Mouse (Mus musculus) lung, embryonic 14.5 days (tissue): ENCODE measurements around the gene Rufy1. TPM values are rescaled to one million over a fixed set of nuclear protein-coding genes. Genes with fewer than 3 reads are reported as not detected.
A peak's percentile ranks its signal among the peaks of the same experiment; 100 is the strongest.
"Not testable (repeated sequence)": the region's sequence is repeated elsewhere in the genome, so short reads cannot be mapped to it uniquely, and the experiment has no call there.

Experiments
- ATAC-seq: fragments of 200-750 bp; cut with Nextera tagmentation; 2 replicates; pipeline ENCODE4 v1.8.0; 2017; ENCODE audit warnings: mild to moderate bottlenecking, moderate TSS enrichment, moderate library complexity; ENCODE audit not compliant: insufficient read depth
- DNase-seq: peaks from one replicate; pipeline ENCODE4 v3.0.0-alpha.2; 2015
- H3K27ac ChIP-seq: fragments of 300-500 bp; sonication (generic); 2 replicates; pipeline ENCODE4 v1.5.1; 2014; ENCODE audit warnings: low read depth, mild to moderate bottlenecking, moderate library complexity
- H3K27me3 ChIP-seq: fragments of 300-500 bp; sonication (generic); 2 replicates; pipeline ENCODE4 v1.6.1; 2014; ENCODE audit warnings: low read length, control low read depth; ENCODE audit not compliant: insufficient read depth
- H3K36me3 ChIP-seq: fragments of 300-500 bp; sonication (generic); 2 replicates; pipeline ENCODE4 v1.6.1; 2014; ENCODE audit warnings: control low read depth; ENCODE audit not compliant: insufficient read depth
- H3K4me1 ChIP-seq: fragments of 300-500 bp; sonication (generic); 2 replicates; pipeline ENCODE4 v1.6.1; 2014; ENCODE audit warnings: antibody characterized with exemption, control low read depth; ENCODE audit not compliant: insufficient read depth
- H3K4me2 ChIP-seq: fragments of 300-500 bp; sonication (generic); 2 replicates; pipeline ENCODE4 v1.6.1; 2014; ENCODE audit warnings: mild to moderate bottlenecking
- H3K4me3 ChIP-seq: fragments of 300-500 bp; sonication (generic); 2 replicates; pipeline ENCODE4 v1.5.1; 2014; ENCODE audit warnings: low read depth, low read length
- H3K9ac ChIP-seq: fragments of 300-500 bp; sonication (generic); 2 replicates; pipeline ENCODE4 v1.6.1; 2014
- H3K9me3 ChIP-seq: fragments of 300-500 bp; sonication (generic); 2 replicates; pipeline ENCODE4 v1.6.1; 2016; ENCODE audit warnings: low read depth, low read length, control low read depth
- CTCF ChIP-seq: IDR thresholded peaks from 2 replicates; pipeline ENCODE4 v1.5.1; 2016; ENCODE audit warnings: antibody characterized with exemption, low read depth
- WGBS: fragments of 180-500 bp; shearing (Covaris S2); extraction: QIAGEN DNeasy Blood & Tissue Kit; methylation state at CpG from one replicate; pipeline ENCODE4 v1.1.7; 2014; 5-methylcytosine and 5-hydroxymethylcytosine counted together
- polyA plus RNA-seq: library from polyadenylated mRNA; unstranded; fragments of >200 nt; fragmentation: Nextera tagmentation; extraction: Ambion mirVana; gene quantifications from 2 replicates; pipeline ENCODE4 v1.2.1, GENCODE M21; 2014

The Rufy1 gene
- polyA plus RNA-seq, 1 experiment from 2014 or later, result 24.4 TPM

DNA sequence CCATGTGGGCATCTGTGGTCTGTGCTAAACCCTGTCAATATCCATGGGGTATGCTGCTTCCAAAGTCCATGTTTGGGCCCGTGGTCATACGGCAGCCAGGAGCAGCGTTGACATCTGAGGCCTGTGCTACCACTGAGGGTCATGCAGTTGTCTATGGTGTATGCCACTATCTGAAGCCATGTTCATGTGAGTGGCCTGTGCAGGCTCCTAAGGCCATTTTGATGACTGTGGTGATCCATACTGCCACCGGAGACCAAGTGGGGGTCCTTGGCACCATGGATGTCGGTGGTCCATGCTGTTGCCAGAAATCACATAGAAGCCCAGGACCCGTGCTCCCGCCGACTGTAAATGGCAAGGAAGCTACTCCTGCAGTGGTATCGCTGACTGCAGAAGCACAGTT is 63.4 kb downstream of the Rufy1 start:
- Histone ChIP-seq H3K27ac (no peak overlapping the region), H3K4me2 (no peak overlapping the region), H3K36me3 (no peaks in the 10 kb centered on the region), H3K4me1 (no peaks in the 10 kb centered on the region; the same call in 1 of the 2 replicates), H3K4me3 (no peak overlapping the region), H3K27me3 (no peaks in the 10 kb centered on the region), H3K9me3 (no peaks in the 10 kb centered on the region), H3K9ac (no peak overlapping the region)
- no peak for ATAC-seq
- no peak for DNase-seq
- 93% methylated on average over 9 of the region's 9 CpGs for WGBS
- TF ChIP-seq CTCF, result no peak

DNA sequence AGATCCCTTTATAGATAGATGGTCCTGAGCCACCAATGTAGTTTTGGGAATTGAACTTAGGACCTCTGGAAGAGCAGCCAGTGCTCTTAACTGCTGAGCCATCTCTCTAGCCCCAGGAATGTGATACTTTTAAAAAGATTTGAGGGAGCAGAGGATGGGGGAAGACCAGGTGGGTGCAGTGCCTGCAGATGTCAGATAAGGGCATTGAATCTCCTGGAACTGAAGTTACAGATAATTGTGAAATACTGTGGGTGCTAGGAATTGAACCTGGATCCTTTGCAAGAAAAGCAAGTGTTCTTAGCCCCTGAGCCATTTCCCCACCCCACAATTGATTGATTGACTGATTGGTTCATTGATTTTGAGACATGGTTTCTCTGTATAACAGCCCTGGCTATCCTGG is 65.6 kb downstream of the Rufy1 start:
- Histone ChIP-seq H3K9ac (no peak overlapping the region), H3K27ac (no peak overlapping the region), H3K36me3 (no peaks in the 10 kb centered on the region), H3K27me3 (no peaks in the 10 kb centered on the region), H3K4me1 (no peaks in the 10 kb centered on the region), H3K4me3 (no peak overlapping the region), H3K9me3 (no peaks in the 10 kb centered on the region), H3K4me2 (no peak overlapping the region)
- DNase-seq (no peak), ATAC-seq (no peak)
- no peak for TF ChIP-seq CTCF

DNA sequence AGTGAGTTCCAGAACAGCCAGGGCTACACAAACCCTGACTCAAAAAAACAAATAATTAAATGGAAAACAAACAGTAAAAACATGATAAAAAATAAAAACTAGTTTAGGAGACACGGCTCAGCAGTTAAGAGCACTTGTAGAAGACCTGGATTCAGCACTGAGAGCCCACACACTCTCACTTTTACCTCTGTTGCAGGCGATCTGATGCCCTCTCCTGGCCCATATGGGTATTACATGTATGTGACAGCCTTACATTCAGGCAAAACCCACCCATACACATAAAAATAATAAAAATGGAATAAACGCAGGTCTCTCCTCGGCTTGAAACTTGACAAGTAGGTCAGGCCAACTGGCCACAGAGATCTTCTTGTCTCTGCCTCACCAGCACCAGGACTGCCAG is 66.4 kb downstream of the Rufy1 start:
- Histone ChIP-seq H3K27ac (no peak overlapping the region), H3K4me1 (no peaks in the 10 kb centered on the region), H3K9ac (no peak overlapping the region), H3K4me3 (no peak overlapping the region), H3K27me3 (no peaks in the 10 kb centered on the region), H3K4me2 (no peak overlapping the region), H3K9me3 (no peaks in the 10 kb centered on the region), H3K36me3 (no peaks in the 10 kb centered on the region)
- ATAC-seq, result peak; percentile 67; the same call in 1 of the 2 replicates
- TF ChIP-seq CTCF, result peak; percentile 93
- WGBS, result 7% methylated on average over 4 of the region's 4 CpGs
- peak; percentile 93 for DNase-seq

DNA sequence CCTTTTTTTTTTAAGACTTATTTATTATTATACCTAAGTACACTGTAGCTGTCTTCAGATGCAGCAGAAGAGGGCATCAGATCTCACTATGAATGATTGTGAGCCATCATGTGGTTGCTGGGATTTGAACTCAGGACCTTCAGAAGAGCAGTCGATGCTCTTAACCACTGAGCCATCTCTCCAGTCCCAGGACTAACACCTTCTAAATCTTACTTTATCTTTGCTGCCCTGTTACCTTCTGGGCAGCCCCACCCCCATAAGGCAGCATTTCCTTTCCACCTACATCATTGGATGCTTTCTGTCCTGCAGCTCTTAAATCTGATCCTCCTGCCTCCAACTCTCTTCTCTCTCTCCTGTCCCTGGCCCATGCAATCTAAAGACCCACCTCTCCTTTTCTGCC is 69.6 kb downstream of the Rufy1 start:
- not testable (repeated sequence) for H3K4me2 ChIP-seq, H3K4me3 ChIP-seq, H3K36me3 ChIP-seq, ATAC-seq, H3K9me3 ChIP-seq, DNase-seq, H3K27me3 ChIP-seq, H3K27ac ChIP-seq, H3K4me1 ChIP-seq, H3K9ac ChIP-seq
- WGBS, result 67% methylated on average over 1 of the region's 1 CpGs

DNA sequence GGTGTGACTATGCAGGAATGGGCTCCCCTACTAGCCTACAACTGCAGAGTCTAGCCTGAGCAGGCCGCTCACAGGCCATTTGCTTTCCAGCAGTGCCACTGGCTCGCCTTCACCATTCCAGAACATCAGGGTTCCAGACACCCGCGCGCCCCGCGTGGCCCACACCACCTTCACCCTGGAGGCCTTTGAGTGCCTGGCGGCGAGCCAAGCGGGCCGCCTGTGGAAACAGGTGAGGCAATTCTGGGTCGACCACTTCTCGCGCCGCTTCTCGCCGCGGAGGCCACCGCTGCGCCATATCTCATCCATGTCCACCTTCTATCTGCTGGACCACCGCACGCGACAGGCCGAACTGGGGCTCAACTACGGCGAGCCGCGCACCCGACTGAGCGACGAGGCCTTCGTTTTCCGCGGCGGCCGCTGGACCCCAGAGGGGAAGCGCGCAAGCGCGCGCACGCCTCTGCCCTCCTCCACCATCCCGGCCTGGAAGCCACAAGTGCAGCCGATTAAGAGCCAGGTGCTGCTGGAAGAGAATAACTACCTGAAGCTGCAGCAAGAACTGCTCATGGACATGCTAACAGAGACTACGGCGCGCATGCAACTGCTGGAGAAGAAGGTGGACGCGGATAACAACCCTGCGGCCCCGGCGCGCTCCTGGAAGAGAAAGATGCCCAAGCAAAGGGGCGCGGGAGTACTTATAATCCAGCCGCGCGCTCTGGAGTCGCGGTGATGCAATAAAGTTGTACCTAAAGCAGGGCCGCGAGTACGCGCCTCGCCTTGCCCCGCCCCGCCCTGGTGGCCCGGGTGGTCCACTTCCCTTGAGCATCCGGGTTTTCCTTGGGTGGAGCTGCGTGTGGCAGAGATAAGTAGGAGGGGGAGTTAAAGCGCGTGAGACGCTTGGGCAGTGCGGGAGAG is 71.7 kb downstream of the Rufy1 start:
- peak overlapping the region; percentile 72 for H3K27ac ChIP-seq
- peaks cover 6% of the 10 kb centered on the region for H3K27me3 ChIP-seq
- no peak for TF ChIP-seq CTCF
- peak; percentile 71 for ATAC-seq
- whole genome bisulfite sequencing, result 2% methylated on average over 74 of the region's 74 CpGs
- H3K4me3 ChIP-seq, result peak overlapping the region; percentile 52
- no peaks in the 10 kb centered on the region for H3K4me1 ChIP-seq
- peak overlapping the region; percentile 60 for H3K9ac ChIP-seq
- peak overlapping the region; percentile 93 for H3K4me2 ChIP-seq
- H3K9me3 ChIP-seq, result no peaks in the 10 kb centered on the region
- H3K36me3 ChIP-seq, result no peaks in the 10 kb centered on the region
- DNase-seq, result peak; percentile 78

DNA sequence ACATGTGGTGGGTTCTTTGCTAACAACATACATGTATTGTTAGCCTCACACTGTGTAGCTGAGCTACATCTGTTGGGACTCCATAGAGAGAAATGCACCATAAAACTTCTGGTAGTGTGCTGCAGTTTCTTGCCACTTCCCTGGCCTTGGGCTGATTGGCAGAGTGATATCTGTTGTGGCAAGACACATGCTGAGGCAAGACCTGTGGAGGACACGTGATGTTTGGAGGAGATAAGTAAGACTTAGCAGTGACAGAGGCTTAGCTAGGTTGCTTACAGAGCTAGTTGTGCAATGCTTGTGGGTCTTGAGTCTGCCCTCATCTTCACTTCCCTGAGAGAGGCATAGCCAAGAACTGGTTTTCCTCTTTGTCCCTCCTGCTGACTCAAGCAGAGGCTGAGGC is 75.5 kb downstream of the Rufy1 start:
- H3K4me1 ChIP-seq, result no peaks in the 10 kb centered on the region
- no peak for ATAC-seq
- H3K4me2 ChIP-seq, result no peak overlapping the region
- peaks cover 6% of the 10 kb centered on the region for H3K27me3 ChIP-seq
- WGBS, result 66% methylated on average over 1 of the region's 1 CpGs
- H3K27ac ChIP-seq, result no peak overlapping the region
- no peaks in the 10 kb centered on the region for H3K9me3 ChIP-seq
- H3K36me3 ChIP-seq, result no peaks in the 10 kb centered on the region
- DNase-seq, result no peak
- no peak overlapping the region for H3K4me3 ChIP-seq
- TF ChIP-seq CTCF, result no peak
- H3K9ac ChIP-seq, result no peak overlapping the region

DNA sequence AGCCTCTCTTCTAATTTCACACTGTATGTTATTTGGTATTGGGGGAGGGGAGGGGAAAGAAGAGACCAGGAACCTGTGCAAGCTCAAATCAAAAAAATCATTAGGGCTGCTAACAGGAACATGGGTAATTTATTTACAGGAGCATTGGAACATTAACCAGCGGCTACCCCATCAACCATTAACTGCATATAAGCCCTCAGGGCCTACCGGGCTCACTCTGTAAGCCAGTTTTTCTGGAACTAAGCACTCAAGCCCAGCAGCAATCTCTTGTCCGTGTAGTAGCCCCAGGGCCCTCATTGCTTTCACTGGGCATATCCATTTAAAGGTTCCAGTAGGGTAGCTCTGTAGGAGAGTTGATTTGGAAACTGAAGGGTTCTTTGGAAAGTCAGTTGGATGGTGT is 76.1 kb downstream of the Rufy1 start:
- 65% methylated on average over 3 of the region's 3 CpGs for WGBS
- DNase-seq, result no peak
- no peak for TF ChIP-seq CTCF

More for the DNA sequence above, 76.1 kb downstream of the Rufy1 start:
- Histone ChIP-seq H3K27me3 (peaks cover 6% of the 10 kb centered on the region), H3K9me3 (no peaks in the 10 kb centered on the region), H3K4me1 (no peaks in the 10 kb centered on the region), H3K9ac (no peak overlapping the region), H3K4me3 (no peak overlapping the region), H3K4me2 (no peak overlapping the region), H3K36me3 (no peaks in the 10 kb centered on the region), H3K27ac (no peak overlapping the region)
- no peak for ATAC-seq
